Mouse (Mus musculus): Measurements from ENCODE around the gene Otop1. TPM values are rescaled to one million over a fixed set of nuclear protein-coding genes. Genes with fewer than 3 reads are reported as not detected.

The Otop1 gene
- polyA plus RNA-seq (2015; fragmentation: Nextera tagmentation; extraction: Ambion mirVana) = not detected in 2 replicates

DNA sequence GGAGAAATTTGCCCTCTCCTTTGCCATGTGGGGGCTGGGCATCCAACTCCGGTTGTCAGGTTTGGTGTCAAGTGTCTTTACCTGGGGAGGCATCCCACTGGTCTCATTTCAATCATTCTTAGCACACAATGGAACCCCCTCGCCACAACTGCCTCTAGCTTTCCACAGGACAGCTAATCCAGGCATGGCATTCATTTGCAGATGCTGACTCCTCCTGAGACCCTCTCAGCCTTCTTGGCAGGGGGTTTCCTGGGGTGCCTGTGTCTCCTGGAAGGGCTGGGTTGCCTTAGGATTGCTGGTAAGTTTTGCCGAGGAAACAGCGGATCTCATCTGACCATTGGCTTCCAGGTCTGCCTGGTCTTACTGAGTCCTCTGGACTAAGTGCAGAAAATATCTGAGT, at the start of gene Otop1:
Otop1 (plus strand) TSS at position 202 of the 400 bp plus-strand sequence.

GRCm38 (mm10) chr5:38260107-38260682, 15.6 kb upstream of the Otop1 start, which contains the start of gene Tmem128:
Tmem128 (plus strand) TSS chr5:38260185.

GRCm38 (mm10) chr5:38318966-38319786, 43.4 kb downstream of the Otop1 start, which contains the start of gene Drd5:
Drd5 (plus strand) TSS chr5:38319367.

Other genes with a start within 250 kb of the Otop1 start
- 23.8 TPM in 2 replicates for gene Stx18, start 237.2 kb upstream of the Otop1 start, polyA plus RNA-seq (2015; fragmentation: Nextera tagmentation; extraction: Ambion mirVana)
- 13.7 and 20.2 TPM in 2 replicates for gene Nsg1, start 116.1 kb upstream of the Otop1 start, polyA plus RNA-seq (2015; fragmentation: Nextera tagmentation; extraction: Ambion mirVana)
- 4.4 and 5.7 TPM in 2 replicates for gene Zbtb49, start 55.5 kb upstream of the Otop1 start, polyA plus RNA-seq (2015; fragmentation: Nextera tagmentation; extraction: Ambion mirVana)
- 48.9 and 55.9 TPM in 2 replicates for gene Lyar, start 55.5 kb upstream of the Otop1 start, polyA plus RNA-seq (2015; fragmentation: Nextera tagmentation; extraction: Ambion mirVana)
- gene Tmem128, start 15.8 kb upstream of the Otop1 start, polyA plus RNA-seq (2015; fragmentation: Nextera tagmentation; extraction: Ambion mirVana) = 74.2 and 75.2 TPM in 2 replicates
- gene Drd5, start 43.4 kb downstream of the Otop1 start, polyA plus RNA-seq (2015; fragmentation: Nextera tagmentation; extraction: Ambion mirVana) = not detected in 2 replicates
- gene Slc2a9, start 227.2 kb downstream of the Otop1 start, polyA plus RNA-seq (2015; fragmentation: Nextera tagmentation; extraction: Ambion mirVana) = 1.1 and 1.4 TPM in 2 replicates

Data from urinary bladder, postnatal 0 days (tissue).